Mouse (Mus musculus) hindbrain, embryonic 13.5 days (tissue): ENCODE data around the gene Ptpn1. TPM values are rescaled to one million over a fixed set of nuclear protein-coding genes. Genes with fewer than 3 reads are reported as not detected.

ENCODE experiments used
- ATAC-seq: fragments of 200-750 bp; cut with Nextera tagmentation; 2 replicates; pipeline ENCODE4 v1.8.0; 2017; ENCODE audit warnings: moderate TSS enrichment; ENCODE audit not compliant: low FRiP score
- H3K27ac ChIP-seq: fragments of 300-500 bp; sonication (generic); 2 replicates; pipeline ENCODE4 v1.5.1; 2015; ENCODE audit warnings: inconsistent platforms, mild to moderate bottlenecking, moderate library complexity
- H3K27me3 ChIP-seq: fragments of 300-500 bp; sonication (generic); 2 replicates; pipeline ENCODE4 v1.6.1; 2015; ENCODE audit warnings: mild to moderate bottlenecking, inconsistent platforms
- H3K36me3 ChIP-seq: fragments of 300-500 bp; sonication (generic); 2 replicates; pipeline ENCODE4 v1.6.1; 2015; ENCODE audit warnings: mild to moderate bottlenecking, inconsistent platforms
- H3K4me1 ChIP-seq: fragments of 300-500 bp; sonication (generic); replicated peaks from 2 replicates; pipeline ENCODE4 v1.6.1; 2015; ENCODE audit warnings: inconsistent platforms
- H3K4me2 ChIP-seq: fragments of 300-500 bp; sonication (generic); 2 replicates; pipeline ENCODE4 v1.6.1; 2015; ENCODE audit warnings: inconsistent platforms, mild to moderate bottlenecking, moderate library complexity
- H3K4me3 ChIP-seq: fragments of 300-500 bp; sonication (generic); 2 replicates; pipeline ENCODE4 v1.5.1; 2015; ENCODE audit warnings: mild to moderate bottlenecking, inconsistent platforms
- H3K9ac ChIP-seq: fragments of 300-500 bp; sonication (generic); 2 replicates; pipeline ENCODE4 v1.6.1; 2015; ENCODE audit warnings: mild to moderate bottlenecking, inconsistent platforms
- H3K9me3 ChIP-seq: fragments of 300-500 bp; sonication (generic); 2 replicates; pipeline ENCODE4 v1.6.1; 2016; ENCODE audit warnings: inconsistent platforms
- WGBS: fragments of 180-500 bp; shearing (Covaris S2); methylation state at CpG from one replicate; pipeline ENCODE4 v1.1.7; 2015; 5-methylcytosine and 5-hydroxymethylcytosine counted together
- polyA plus RNA-seq: library from polyadenylated mRNA; unstranded; fragments of >200 nt; fragmentation: Nextera tagmentation; extraction: Ambion mirVana; gene quantifications from 2 replicates; pipeline ENCODE4 v1.2.1, GENCODE M21; 2015

Ptpn1 gene
- polyA plus RNA-seq, 1 experiment from 2014 or later = 96.3 TPM

- WGBS = 82% methylated on average over 11 of the region's 11 CpGs
- Histone ChIP-seq H3K27ac (no peak overlapping the region), H3K9me3 (no peaks in the 10 kb centered on the region), H3K27me3 (peaks cover 16% of the 10 kb centered on the region; the same call in 1 of the 2 replicates), H3K4me3 (no peak overlapping the region), H3K4me2 (no peak overlapping the region), H3K36me3 (no peaks in the 10 kb centered on the region), H3K9ac (no peak overlapping the region), H3K4me1 (peaks cover 5% of the 10 kb centered on the region; the same call in 1 of the 2 replicates)
- no peak for ATAC-seq
These were observed 28.5 kb upstream of the Ptpn1 start for GRCm38 (mm10) chr2:167903242-167903952.

GRCm38 (mm10) chr2:167904621-167905367 is 27.1 kb upstream of the Ptpn1 start:
- no peak overlapping the region for H3K4me3 ChIP-seq
- no peak overlapping the region for H3K4me2 ChIP-seq
- H3K36me3 ChIP-seq = no peaks in the 10 kb centered on the region
- H3K9me3 ChIP-seq = no peaks in the 10 kb centered on the region
- 87% methylated on average over 12 of the region's 12 CpGs for WGBS
- H3K4me1 ChIP-seq = peaks cover 4% of the 10 kb centered on the region; the same call in 1 of the 2 replicates
- peaks cover 16% of the 10 kb centered on the region; the same call in 1 of the 2 replicates for H3K27me3 ChIP-seq
- no peak for ATAC-seq
- H3K27ac ChIP-seq = no peak overlapping the region
- no peak overlapping the region for H3K9ac ChIP-seq

DNA sequence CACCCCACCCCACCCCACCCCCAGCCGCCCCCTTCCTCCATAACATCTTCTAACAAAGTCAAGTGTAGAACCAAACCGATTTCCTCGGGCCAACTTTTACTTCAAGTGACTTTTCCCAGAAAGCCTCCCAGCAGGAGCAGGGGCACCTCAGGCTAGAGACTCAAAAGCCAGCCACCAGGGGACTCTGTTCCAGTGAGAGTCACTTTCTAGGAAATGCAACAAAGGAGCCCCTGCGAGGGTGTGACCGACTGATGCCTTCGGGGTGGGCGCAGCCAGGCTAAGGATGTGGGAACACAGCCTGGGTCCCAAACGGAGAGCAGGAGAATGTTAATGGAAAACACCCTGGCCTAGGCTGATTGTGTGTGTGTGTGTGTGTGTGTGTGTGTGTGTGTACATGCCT is 26.3 kb upstream of the Ptpn1 start:
- Histone ChIP-seq H3K4me2 (no peak overlapping the region), H3K36me3 (no peaks in the 10 kb centered on the region), H3K9ac (no peak overlapping the region), H3K9me3 (no peaks in the 10 kb centered on the region), H3K4me1 (no peaks in the 10 kb centered on the region), H3K27me3 (0 out of 2 replicates have a peak, but pooled peaks cover 14% of the 10 kb centered on the region), H3K4me3 (no peak overlapping the region), H3K27ac (no peak overlapping the region)
- WGBS = 52% methylated on average over 8 of the region's 8 CpGs
- ATAC-seq = no peak

DNA sequence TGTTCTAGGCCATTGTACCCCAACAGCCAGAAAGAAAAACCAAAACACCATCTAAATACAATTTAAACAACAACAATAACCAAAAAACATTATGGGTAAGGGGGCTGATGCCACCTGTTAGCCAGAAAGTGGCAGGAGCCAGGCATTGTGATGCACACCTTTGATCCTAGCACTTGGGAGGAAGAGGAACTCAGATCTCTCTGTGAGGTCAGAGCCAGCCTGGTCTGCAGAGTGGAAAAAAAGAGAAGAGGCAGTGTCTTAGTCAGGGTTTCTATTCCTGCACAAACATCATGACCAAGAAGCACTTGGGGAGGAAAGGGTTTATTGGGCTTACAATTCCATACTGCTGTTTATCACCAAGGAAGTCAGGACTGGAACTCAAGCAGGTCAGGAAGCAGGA is 25.1 kb upstream of the Ptpn1 start:
- H3K36me3 ChIP-seq = no peaks in the 10 kb centered on the region
- no peaks in the 10 kb centered on the region for H3K9me3 ChIP-seq
- no peaks in the 10 kb centered on the region for H3K4me1 ChIP-seq
- no peak overlapping the region for H3K4me2 ChIP-seq
- H3K4me3 ChIP-seq = no peak overlapping the region
- ATAC-seq = no peak
- H3K27me3 ChIP-seq = 0 out of 2 replicates have a peak, but pooled peaks cover 8% of the 10 kb centered on the region
- H3K27ac ChIP-seq = no peak overlapping the region
- no peak overlapping the region for H3K9ac ChIP-seq

- H3K27ac ChIP-seq = no peak overlapping the region
- H3K27me3 ChIP-seq = 0 out of 2 replicates have a peak, but pooled peaks cover 4% of the 10 kb centered on the region
- ATAC-seq = no peak
- H3K36me3 ChIP-seq = no peaks in the 10 kb centered on the region
- 80% methylated on average over 11 of the region's 11 CpGs for WGBS
- peaks cover 4% of the 10 kb centered on the region; the same call in 1 of the 2 replicates for H3K9me3 ChIP-seq
- no peak overlapping the region for H3K4me2 ChIP-seq
- no peaks in the 10 kb centered on the region for H3K4me1 ChIP-seq
- no peak overlapping the region for H3K9ac ChIP-seq
- H3K4me3 ChIP-seq = no peak overlapping the region
These were observed 22.2 kb upstream of the Ptpn1 start for GRCm38 (mm10) chr2:167909531-167910177.

DNA sequence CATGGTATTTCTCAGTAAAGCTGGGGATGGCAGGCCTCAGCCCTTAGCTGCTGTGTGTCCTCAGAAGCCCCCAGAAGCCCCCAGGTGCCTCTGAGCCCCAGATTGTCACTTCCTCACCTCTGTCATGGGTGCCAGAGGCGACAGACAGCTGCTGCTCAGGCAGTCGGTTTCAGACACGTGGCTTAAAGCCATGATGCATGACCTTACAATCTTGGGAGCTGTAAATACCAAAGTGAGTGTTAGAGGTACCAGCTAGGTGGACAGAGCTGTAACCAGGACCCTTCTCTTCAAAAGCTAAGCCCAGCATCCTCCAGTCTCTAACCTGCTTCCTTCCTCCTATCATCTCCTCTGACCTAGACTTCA is 21.7 kb upstream of the Ptpn1 start:
- H3K36me3 ChIP-seq = no peaks in the 10 kb centered on the region

DNA sequence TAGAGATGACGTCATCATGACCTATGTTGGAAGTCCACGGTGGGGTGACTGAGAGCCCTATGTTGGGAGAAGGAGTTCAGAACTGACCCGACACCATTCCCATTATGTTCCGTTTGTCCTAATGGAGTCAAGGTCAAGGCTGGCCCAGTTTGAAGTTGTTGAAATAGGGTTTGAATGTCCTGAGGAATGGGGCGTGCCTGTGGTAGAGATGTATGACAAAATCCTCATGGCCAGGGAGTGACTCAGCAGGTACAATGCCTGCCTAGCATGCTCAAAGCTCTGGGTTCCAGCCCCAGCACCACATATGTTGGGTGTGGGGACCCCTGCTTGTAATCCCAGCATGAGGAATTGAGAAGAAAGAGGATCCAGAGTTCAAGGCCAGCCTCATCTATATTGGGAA is 20.3 kb upstream of the Ptpn1 start:
- Histone ChIP-seq H3K27me3 (0 out of 2 replicates have a peak, but pooled peaks cover 2% of the 10 kb centered on the region), H3K27ac (no peak overlapping the region), H3K9me3 (peaks cover 4% of the 10 kb centered on the region; the same call in 1 of the 2 replicates), H3K4me3 (no peak overlapping the region), H3K9ac (no peak overlapping the region), H3K4me1 (no peaks in the 10 kb centered on the region), H3K4me2 (no peak overlapping the region), H3K36me3 (no peaks in the 10 kb centered on the region)
- 94% methylated on average over 5 of the region's 5 CpGs for WGBS
- ATAC-seq = no peak

More for the DNA sequence above, 21.7 kb upstream of the Ptpn1 start:
- Histone ChIP-seq H3K9ac (no peak overlapping the region), H3K4me2 (no peak overlapping the region), H3K9me3 (peaks cover 4% of the 10 kb centered on the region; the same call in 1 of the 2 replicates), H3K4me1 (no peaks in the 10 kb centered on the region), H3K27me3 (0 out of 2 replicates have a peak, but pooled peaks cover 4% of the 10 kb centered on the region), H3K4me3 (no peak overlapping the region), H3K27ac (no peak overlapping the region)
- ATAC-seq = no peak
- 74% methylated on average over 3 of the region's 3 CpGs for WGBS

- Histone ChIP-seq H3K4me1 (no peaks in the 10 kb centered on the region), H3K27me3 (0 out of 2 replicates have a peak, but pooled peaks cover 5% of the 10 kb centered on the region), H3K9ac (no peak overlapping the region), H3K36me3 (no peaks in the 10 kb centered on the region), H3K4me3 (no peak overlapping the region), H3K4me2 (no peak overlapping the region), H3K27ac (no peak overlapping the region), H3K9me3 (no peaks in the 10 kb centered on the region)
- 69% methylated on average over 1 of the region's 1 CpGs for WGBS
- ATAC-seq = no peak
These were observed 12.8 kb upstream of the Ptpn1 start for GRCm38 (mm10) chr2:167919081-167919480.

DNA sequence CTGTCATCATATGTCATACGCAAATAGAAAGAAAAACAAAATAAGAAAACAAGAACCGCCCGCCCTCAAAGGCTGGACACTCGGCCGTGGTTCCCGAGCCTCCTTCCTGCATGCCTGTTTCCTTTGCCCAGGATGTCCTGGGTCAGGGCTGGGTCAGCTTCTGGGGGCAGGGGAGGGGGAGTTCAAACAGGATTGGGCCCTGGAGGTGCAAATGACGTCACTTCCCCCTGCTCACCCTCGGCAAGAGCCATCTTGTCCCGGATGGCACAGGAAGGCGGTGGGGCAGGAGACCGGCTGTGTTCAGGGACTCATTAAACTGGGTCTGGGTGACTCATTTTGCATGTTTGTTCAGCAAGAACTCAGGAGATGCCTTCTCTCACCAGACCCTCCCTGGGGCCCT is 11.8 kb upstream of the Ptpn1 start:
- H3K9me3 ChIP-seq = no peaks in the 10 kb centered on the region
- no peak overlapping the region for H3K9ac ChIP-seq
- H3K4me2 ChIP-seq = no peak overlapping the region
- WGBS = 79% methylated on average over 11 of the region's 11 CpGs
- no peak for ATAC-seq
- 0 out of 2 replicates have a peak, but pooled peaks cover 5% of the 10 kb centered on the region for H3K27me3 ChIP-seq
- H3K4me3 ChIP-seq = no peak overlapping the region
- H3K4me1 ChIP-seq = peaks cover 6% of the 10 kb centered on the region
- H3K27ac ChIP-seq = no peak overlapping the region
- no peaks in the 10 kb centered on the region for H3K36me3 ChIP-seq

GRCm38 (mm10) chr2:167920960-167921495 is 10.8 kb upstream of the Ptpn1 start:
- H3K36me3 ChIP-seq = no peaks in the 10 kb centered on the region
- no peak overlapping the region for H3K9ac ChIP-seq
- no peak for ATAC-seq
- peaks cover 10% of the 10 kb centered on the region for H3K4me1 ChIP-seq
- no peak overlapping the region for H3K27ac ChIP-seq
- 0 out of 2 replicates have a peak, but pooled peaks cover 5% of the 10 kb centered on the region for H3K27me3 ChIP-seq
- H3K9me3 ChIP-seq = no peaks in the 10 kb centered on the region
- H3K4me2 ChIP-seq = no peak overlapping the region
- 86% methylated on average over 9 of the region's 9 CpGs for WGBS
- no peak overlapping the region for H3K4me3 ChIP-seq

- 0 out of 2 replicates have a peak, but pooled peaks cover 5% of the 10 kb centered on the region for H3K27me3 ChIP-seq
- peaks cover 10% of the 10 kb centered on the region for H3K4me1 ChIP-seq
- H3K4me3 ChIP-seq = no peak overlapping the region
- H3K36me3 ChIP-seq = no peaks in the 10 kb centered on the region
- WGBS = 88% methylated on average over 8 of the region's 8 CpGs
- H3K4me2 ChIP-seq = no peak overlapping the region
- H3K27ac ChIP-seq = no peak overlapping the region
- H3K9me3 ChIP-seq = no peaks in the 10 kb centered on the region
- H3K9ac ChIP-seq = no peak overlapping the region
- no peak for ATAC-seq
These were observed 10.0 kb upstream of the Ptpn1 start for GRCm38 (mm10) chr2:167921823-167922222.

DNA sequence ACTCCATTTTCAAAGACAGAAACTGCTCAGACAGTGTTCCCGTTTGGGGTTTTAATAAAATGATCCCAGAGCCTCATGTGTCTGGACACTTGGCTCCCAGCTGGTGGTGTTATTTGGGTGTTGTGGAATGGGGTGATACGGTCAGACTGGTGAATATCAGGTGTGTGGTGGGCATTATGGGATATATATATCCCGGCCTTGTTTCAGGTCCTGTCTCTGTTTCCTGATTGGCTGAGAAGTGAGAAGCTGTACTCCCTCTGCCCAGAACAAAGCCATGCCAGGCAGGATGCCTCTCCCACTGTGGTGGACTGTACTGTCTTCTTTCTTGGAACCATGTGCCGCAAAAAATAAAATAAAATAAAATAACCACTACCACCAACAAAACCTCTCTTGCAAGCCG is 7.8 kb upstream of the Ptpn1 start:
- Histone ChIP-seq H3K27me3 (0 out of 2 replicates have a peak, but pooled peaks cover 5% of the 10 kb centered on the region), H3K4me1 (peaks cover 10% of the 10 kb centered on the region), H3K4me2 (no peak overlapping the region), H3K4me3 (no peak overlapping the region), H3K36me3 (no peaks in the 10 kb centered on the region), H3K9me3 (no peaks in the 10 kb centered on the region), H3K27ac (no peak overlapping the region), H3K9ac (no peak overlapping the region)
- WGBS = 93% methylated on average over 5 of the region's 5 CpGs
- no peak for ATAC-seq
